Mouse (Mus musculus): ENCODE measurements around the gene Etv6.

Etv6 gene

GRCm38 (mm10) chr6:134142700-134143099 lies 107.2 kb downstream of the Etv6 start:
- DNase-seq (ENCODE audit: low spot score): no peak

- DNase-seq (ENCODE audit: low spot score): no peak
Observed at GRCm38 (mm10) chr6:134143649-134144097, 108.2 kb downstream of the Etv6 start.

DNA sequence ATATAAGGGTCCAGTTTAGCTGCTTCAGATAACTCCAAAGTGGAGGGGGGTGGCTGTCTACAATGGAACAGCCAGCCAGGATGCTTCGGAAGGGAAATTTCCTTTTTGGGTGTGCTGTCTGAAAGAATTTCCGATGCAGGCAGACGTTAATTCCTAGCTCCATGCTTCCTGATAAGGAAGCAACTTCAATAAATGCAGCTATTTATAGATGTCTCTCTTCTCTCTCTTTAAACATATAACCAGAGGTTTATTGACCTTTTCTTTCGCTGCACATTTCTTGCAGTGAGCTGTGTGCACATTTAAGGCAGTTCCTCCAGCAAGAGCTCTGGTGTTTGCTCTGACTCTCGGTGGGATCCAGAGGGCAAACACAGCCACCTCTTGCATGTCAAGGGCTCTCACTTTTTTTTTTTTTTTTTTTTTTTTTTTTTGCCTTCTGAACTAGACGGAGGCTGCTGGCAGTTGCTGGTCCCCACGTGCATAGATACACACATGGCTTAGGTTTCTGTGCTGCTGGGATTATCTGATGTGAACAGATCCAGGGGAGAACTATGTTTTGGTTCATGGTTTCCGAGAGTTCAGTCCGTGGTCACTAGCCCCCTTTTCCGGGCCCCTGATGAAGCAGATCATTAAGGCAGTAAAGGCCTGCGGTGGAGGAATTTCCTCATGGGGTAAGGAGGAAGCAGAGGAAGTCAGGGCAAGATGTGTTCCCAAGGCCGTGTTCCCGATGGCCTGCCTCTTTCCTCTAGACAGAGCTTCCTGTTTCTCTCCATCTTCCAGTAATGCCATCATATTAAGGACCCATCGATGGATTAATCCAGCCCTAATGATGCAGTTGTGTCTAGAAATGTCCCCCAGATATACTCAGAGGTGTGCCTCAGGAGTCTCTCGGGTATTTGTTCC lies 109.0 kb downstream of the Etv6 start:
- no peak for DNase-seq (ENCODE audit: low spot score)

DNA sequence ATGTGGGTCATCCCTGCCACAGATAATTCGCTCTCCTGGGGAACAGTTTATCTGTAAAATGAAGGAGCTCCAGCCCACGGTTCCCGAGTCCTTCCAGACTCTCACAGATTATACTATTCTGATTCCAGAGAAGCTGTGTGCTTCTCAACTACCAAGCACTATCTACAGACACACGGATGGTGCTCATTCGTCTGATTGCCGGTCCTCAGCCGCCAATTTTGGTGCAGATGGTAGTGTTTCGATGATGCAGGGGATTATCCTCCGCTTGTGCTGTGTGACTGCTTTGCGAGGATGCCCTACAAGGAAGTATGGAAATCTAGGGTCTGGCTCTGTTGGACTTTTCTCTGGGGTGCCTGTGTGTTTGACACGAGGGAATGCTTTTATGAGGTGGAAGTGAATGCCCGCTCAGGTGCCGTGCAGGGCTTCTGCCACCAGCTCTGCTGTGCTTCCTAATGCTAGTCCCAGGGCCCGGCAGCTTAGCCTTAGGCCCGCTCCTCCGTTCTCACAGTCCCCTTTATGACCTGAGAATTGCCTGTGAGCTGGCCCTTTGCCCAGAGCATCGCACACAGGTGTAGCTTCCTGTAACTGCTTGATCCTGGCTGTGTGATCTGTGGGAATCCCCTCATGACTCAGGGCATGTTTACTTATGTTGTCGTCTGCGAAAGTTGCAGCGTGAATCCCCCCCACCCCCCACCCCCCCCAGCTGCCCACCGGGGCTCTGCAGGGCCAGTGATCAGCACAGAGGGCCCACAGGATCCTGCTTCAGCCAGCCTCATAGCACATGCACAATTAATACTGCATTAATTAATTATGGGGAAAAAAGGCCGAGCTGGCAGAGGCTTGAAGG lies 112.3 kb downstream of the Etv6 start:
- peak; percentile 70 for DNase-seq (ENCODE audit: low spot score)

GRCm38 (mm10) chr6:134148443-134148942 lies 113.0 kb downstream of the Etv6 start:
- DNase-seq (ENCODE audit: low spot score): no peak

- DNase-seq (ENCODE audit: low spot score): no peak
Observed at GRCm38 (mm10) chr6:134149606-134150005, 114.1 kb downstream of the Etv6 start.

DNA sequence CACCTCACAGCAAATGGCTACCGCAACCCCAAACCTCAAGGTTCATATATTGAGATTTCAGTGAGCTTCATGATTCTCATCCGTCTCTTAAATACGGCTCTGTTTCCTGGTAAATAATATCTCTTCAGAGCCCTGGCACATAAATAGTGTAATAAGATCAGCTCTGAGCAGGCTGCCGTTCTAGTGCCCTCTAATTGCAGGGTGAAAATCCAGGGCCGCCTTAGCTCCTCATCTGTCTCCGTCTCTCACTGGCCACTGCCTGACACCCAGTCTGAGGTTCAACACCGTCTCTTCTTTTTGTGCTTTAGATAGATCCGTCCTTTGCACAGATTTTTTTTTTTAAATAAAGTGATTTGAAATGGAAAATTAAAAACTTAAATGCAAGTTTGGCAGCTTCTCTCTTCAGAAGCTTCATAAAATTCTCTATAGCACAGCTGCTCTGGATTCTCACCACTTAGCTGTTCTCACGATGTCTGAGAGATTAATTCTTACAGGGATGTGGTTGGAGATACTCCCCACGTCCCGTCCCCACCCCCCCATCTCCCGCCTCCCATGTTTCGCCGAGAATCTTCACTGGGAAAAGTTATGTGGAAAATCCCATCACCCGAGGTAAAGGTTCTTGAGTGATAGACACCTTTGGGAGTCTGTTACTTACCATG lies 115.7 kb downstream of the Etv6 start:
- DNase-seq (ENCODE audit: low spot score): no peak

GRCm38 (mm10) chr6:134151853-134152505 lies 116.5 kb downstream of the Etv6 start:
- peak; percentile 44 for DNase-seq (ENCODE audit: low spot score)

- no peak for DNase-seq (ENCODE audit: low spot score)
Observed at GRCm38 (mm10) chr6:134152539-134152938, 117.0 kb downstream of the Etv6 start.

DNA sequence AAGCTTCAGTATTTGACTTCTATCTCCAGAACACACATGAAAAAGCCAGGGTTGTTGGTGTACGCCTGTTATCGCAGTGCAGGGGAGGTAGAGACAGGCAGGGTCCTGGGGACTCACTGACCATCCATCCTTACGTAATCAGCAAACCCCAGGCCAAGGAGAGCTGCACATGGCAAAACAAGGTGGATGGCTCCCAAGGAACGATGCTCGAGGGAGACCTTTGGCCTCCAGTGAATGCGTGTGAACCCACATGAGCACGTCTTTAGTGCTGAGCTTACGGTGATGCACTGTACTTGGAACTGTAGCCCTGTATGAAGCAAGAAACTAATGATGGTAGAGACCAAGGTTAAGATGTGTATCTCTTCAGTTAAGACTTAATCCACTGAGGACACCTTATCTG lies 119.2 kb downstream of the Etv6 start:
- DNase-seq (ENCODE audit: low spot score): no peak

GRCm38 (mm10) chr6:134155900-134156623 lies 120.6 kb downstream of the Etv6 start:
- DNase-seq (ENCODE audit: low spot score): no peak

- peak; percentile 29 for DNase-seq (ENCODE audit: low spot score)
Observed at GRCm38 (mm10) chr6:134157533-134158115, 122.1 kb downstream of the Etv6 start.

DNA sequence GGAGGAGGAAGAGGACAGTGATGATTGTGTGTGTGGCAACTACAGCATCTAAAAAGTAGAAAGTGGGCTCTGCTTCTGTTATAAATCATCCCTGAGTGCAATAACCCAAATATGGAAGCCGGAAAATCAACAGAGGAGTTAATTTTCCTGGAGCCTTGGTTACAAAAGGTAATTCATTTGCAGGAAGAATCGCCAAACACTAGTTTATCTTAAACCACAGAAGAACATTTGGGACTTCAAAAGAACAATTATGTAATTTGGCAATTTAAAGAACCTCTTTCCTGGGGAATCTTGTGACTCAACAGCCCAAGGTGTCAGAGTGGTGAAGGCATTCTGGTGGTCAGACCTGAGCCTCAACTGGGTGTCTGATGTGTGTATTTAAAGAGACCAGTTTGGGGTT lies 122.7 kb downstream of the Etv6 start:
- DNase-seq (ENCODE audit: low spot score): no peak

DNA sequence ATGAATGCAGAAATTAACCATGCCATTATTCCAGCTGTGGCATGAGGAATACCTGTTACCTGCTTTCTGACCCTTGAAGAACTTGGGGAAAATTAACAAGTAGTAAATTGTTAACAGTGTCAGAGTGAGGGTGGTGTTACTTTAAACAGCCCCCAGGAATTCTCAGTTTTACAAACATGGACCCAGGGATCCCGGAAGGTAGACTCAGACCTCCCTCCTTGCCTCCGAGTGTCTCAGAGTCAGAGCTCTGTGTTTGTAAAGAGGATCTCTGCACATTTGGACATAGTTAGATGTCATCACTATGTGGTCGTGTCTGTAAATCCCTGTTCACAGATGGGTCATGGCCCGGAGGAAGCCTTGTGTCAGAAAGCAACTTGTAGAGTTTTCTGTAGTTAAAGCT lies 124.2 kb downstream of the Etv6 start:
- DNase-seq (ENCODE audit: low spot score): no peak

DNA sequence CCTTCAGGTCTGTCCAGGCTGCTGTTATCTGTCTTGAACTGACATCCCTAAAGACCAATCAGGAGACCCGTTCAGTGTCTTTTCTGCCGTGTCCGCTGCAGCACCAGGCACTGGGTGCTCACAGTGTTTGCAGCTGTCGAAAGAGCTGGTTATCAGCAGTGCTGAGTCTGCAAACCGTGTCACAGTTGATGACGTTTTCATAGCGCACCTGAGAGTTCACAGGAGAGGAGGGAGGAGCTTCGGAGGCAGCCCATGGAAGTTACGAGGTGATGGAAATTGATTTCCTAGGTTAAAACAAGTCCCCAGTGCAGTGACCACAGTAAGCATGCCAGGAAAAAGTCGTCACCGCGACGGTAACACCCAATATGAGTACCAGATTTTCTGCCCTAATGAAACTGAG lies 125.5 kb downstream of the Etv6 start:
- no peak for DNase-seq (ENCODE audit: low spot score)

DNA sequence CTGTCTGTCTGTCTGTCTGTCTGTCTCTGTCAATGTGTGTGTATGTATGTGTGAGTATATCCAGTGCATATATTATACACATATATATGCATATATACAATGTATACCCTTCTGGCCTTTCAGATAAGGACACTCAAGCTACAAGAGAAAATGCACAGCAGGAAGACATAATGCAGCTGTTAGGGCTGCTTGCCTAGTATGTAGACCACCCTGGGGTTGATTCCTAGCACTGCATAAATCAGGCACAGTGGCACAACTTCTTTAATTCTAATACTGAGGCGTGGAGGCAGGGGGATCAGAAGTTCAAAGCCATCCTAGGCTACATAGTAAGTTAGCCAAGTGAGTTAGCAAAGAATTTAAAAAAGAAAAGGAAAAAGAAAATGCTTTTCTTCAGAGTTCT lies 127.8 kb downstream of the Etv6 start:
- DNase-seq (ENCODE audit: low spot score): no peak

GRCm38 (mm10) chr6:134164356-134164755 lies 128.9 kb downstream of the Etv6 start:
- DNase-seq (ENCODE audit: low spot score): no peak

GRCm38 (mm10) chr6:134165012-134165411 lies 129.5 kb downstream of the Etv6 start:
- DNase-seq (ENCODE audit: low spot score): no peak

GRCm38 (mm10) chr6:134167963-134168362 lies 132.5 kb downstream of the Etv6 start:
- DNase-seq (ENCODE audit: low spot score): no peak

- DNase-seq (ENCODE audit: low spot score): no peak
Observed at GRCm38 (mm10) chr6:134168799-134169198, 133.3 kb downstream of the Etv6 start.

DNA sequence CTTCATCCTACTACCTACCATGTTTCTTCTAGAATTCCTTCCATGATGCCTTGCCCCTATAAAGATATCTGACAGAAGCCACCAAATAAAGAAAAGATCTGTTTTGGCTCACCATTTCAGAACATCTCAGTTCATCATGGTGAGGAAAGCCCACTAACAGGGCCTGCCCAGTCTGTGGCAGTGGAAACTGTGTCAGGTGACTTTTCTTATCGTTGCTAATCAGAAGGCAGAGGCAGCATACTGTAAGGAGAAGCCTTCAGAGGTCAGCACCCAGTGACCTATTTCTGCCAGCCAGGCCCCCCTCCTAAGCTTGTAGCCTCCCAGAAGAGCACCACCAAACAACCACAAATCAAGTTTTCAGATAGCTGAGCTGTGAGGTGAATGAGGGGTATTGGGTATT lies 135.7 kb downstream of the Etv6 start:
- DNase-seq (ENCODE audit: low spot score): no peak

Measured in urinary bladder, postnatal 14 days (tissue).